Mouse (Mus musculus) midbrain, embryonic 16.5 days (tissue): ENCODE data around the gene Camta2. TPM values are rescaled to one million over a fixed set of nuclear protein-coding genes. Genes with fewer than 3 reads are reported as not detected.

ENCODE experiments used
- ATAC-seq: fragments of 200-750 bp; cut with Nextera tagmentation; 2 replicates; pipeline ENCODE4 v1.8.0; 2017; ENCODE audit warnings: moderate TSS enrichment
- H3K27ac ChIP-seq: fragments of 300-500 bp; sonication (generic); 2 replicates; pipeline ENCODE4 v1.5.1; 2014; ENCODE audit warnings: mild to moderate bottlenecking, low read length, mixed read lengths
- H3K27me3 ChIP-seq: fragments of 300-500 bp; sonication (generic); 2 replicates; pipeline ENCODE4 v1.6.1; 2014; ENCODE audit warnings: low read depth, low read length, mixed read lengths; ENCODE audit not compliant: control insufficient read depth, insufficient read depth
- H3K36me3 ChIP-seq: fragments of 300-500 bp; sonication (generic); 2 replicates; pipeline ENCODE4 v1.6.1; 2014; ENCODE audit warnings: mild to moderate bottlenecking, low read length, moderate library complexity, mixed read lengths; ENCODE audit not compliant: control insufficient read depth, insufficient read depth
- H3K4me1 ChIP-seq: fragments of 300-500 bp; sonication (generic); 2 replicates; pipeline ENCODE4 v1.6.1; 2014; ENCODE audit warnings: mild to moderate bottlenecking, low read length, mixed read lengths; ENCODE audit not compliant: control insufficient read depth, insufficient read depth
- H3K4me2 ChIP-seq: fragments of 300-500 bp; sonication (generic); 2 replicates; pipeline ENCODE4 v1.6.1; 2014; ENCODE audit warnings: mild to moderate bottlenecking, low read length, mixed read lengths
- H3K4me3 ChIP-seq: fragments of 300-500 bp; sonication (generic); 2 replicates; pipeline ENCODE4 v1.5.1; 2014; ENCODE audit warnings: low read depth, mild to moderate bottlenecking, low read length, moderate library complexity, mixed read lengths
- H3K9ac ChIP-seq: fragments of 300-500 bp; sonication (generic); 2 replicates; pipeline ENCODE4 v1.6.1; 2014; ENCODE audit warnings: low read depth, low read length, mixed read lengths
- H3K9me3 ChIP-seq: fragments of 300-500 bp; sonication (generic); replicated peaks from 2 replicates; pipeline ENCODE4 v1.6.1; 2014; ENCODE audit warnings: mild to moderate bottlenecking, low read length, mixed read lengths; ENCODE audit not compliant: control insufficient read depth, poor library complexity, severe bottlenecking
- WGBS: fragments of 180-500 bp; shearing (Covaris S2); extraction: QIAGEN DNeasy Blood & Tissue Kit; methylation state at CpG from one replicate; pipeline ENCODE4 v1.1.7; 2014; 5-methylcytosine and 5-hydroxymethylcytosine counted together
- polyA plus RNA-seq: library from polyadenylated mRNA; unstranded; fragments of >200 nt; fragmentation: Nextera tagmentation; extraction: Ambion mirVana; gene quantifications from 2 replicates; pipeline ENCODE4 v1.2.1, GENCODE M21; 2015

Camta2 gene
- polyA plus RNA-seq, 1 experiment from 2014 or later = 22.4 TPM

GRCm38 (mm10) chr11:70699722-70700556, 12.0 kb upstream of the Camta2 start, which contains the start of the genes Inca1 and Kif1c:
Gene Inca1, minus strand, starts transcription at chr11:70700155.
Gene Kif1c, plus strand, starts transcription at chr11:70700548.
- Histone ChIP-seq H3K4me3 (peak within 1 kb of the TSS; percentile 76), H3K27me3 (no peaks in the 10 kb centered on the region), H3K9me3 (no peaks in the 10 kb centered on the region), H3K9ac (peak within 1 kb of the TSS; percentile 81), H3K27ac (peak within 1 kb of the TSS; percentile 92), H3K4me1 (peaks cover 20% of the 10 kb centered on the region), H3K4me2 (peak within 1 kb of the TSS; percentile 77), H3K36me3 (peaks cover 8% of the 10 kb centered on the region)
- 1% methylated on average over 57 of the region's 69 CpGs for WGBS
- peak; percentile 94 for ATAC-seq

- no peak for ATAC-seq
- no peaks in the 10 kb centered on the region for H3K27me3 ChIP-seq
- no peak overlapping the region for H3K4me3 ChIP-seq
- no peak overlapping the region for H3K9ac ChIP-seq
- WGBS = 78% methylated on average over 2 of the region's 2 CpGs
- H3K9me3 ChIP-seq = no peaks in the 10 kb centered on the region
- peaks cover 4% of the 10 kb centered on the region; the same call in 1 of the 2 replicates for H3K36me3 ChIP-seq
- H3K4me2 ChIP-seq = no peak overlapping the region
- peaks cover 20% of the 10 kb centered on the region for H3K4me1 ChIP-seq
- no peak overlapping the region for H3K27ac ChIP-seq
These were observed 11.1 kb upstream of the Camta2 start for GRCm38 (mm10) chr11:70699051-70699450.

- H3K4me2 ChIP-seq = no peak overlapping the region
- ATAC-seq = no peak
- no peaks in the 10 kb centered on the region for H3K9me3 ChIP-seq
- no peak overlapping the region for H3K27ac ChIP-seq
- WGBS = 78% methylated on average over 3 of the region's 3 CpGs
- H3K27me3 ChIP-seq = no peaks in the 10 kb centered on the region
- peaks cover 16% of the 10 kb centered on the region for H3K4me1 ChIP-seq
- H3K36me3 ChIP-seq = no peaks in the 10 kb centered on the region
- no peak overlapping the region for H3K4me3 ChIP-seq
- H3K9ac ChIP-seq = no peak overlapping the region
These were observed 9.5 kb upstream of the Camta2 start for GRCm38 (mm10) chr11:70697376-70697775.

- no peak for ATAC-seq
- Histone ChIP-seq H3K4me2 (no peak overlapping the region), H3K36me3 (no peaks in the 10 kb centered on the region), H3K27ac (no peak overlapping the region), H3K4me3 (no peak overlapping the region), H3K27me3 (no peaks in the 10 kb centered on the region), H3K9me3 (no peaks in the 10 kb centered on the region), H3K4me1 (peaks cover 7% of the 10 kb centered on the region; the same call in 1 of the 2 replicates), H3K9ac (no peak overlapping the region)
- 63% methylated on average over 3 of the region's 3 CpGs for WGBS
These were observed 5.6 kb upstream of the Camta2 start for GRCm38 (mm10) chr11:70693504-70693903.

GRCm38 (mm10) chr11:70689578-70689977, 1.7 kb upstream of the Camta2 start:
- 46% methylated on average over 4 of the region's 4 CpGs for WGBS
- peaks cover 22% of the 10 kb centered on the region for H3K4me1 ChIP-seq
- no peak overlapping the region for H3K9ac ChIP-seq
- H3K27ac ChIP-seq = no peak overlapping the region
- no peaks in the 10 kb centered on the region for H3K9me3 ChIP-seq
- no peaks in the 10 kb centered on the region for H3K27me3 ChIP-seq
- no peak overlapping the region for H3K4me2 ChIP-seq
- H3K4me3 ChIP-seq = no peak overlapping the region
- ATAC-seq = no peak
- H3K36me3 ChIP-seq = peaks cover 2% of the 10 kb centered on the region; the same call in 1 of the 2 replicates

- H3K27me3 ChIP-seq = no peaks in the 10 kb centered on the region
- peak overlapping the region; percentile 85 for H3K27ac ChIP-seq
- peak overlapping the region; percentile 82 for H3K4me3 ChIP-seq
- 10% methylated on average over 8 of the region's 8 CpGs for WGBS
- peak overlapping the region; percentile 94 for H3K9ac ChIP-seq
- peak overlapping the region; percentile 90 for H3K4me2 ChIP-seq
- H3K9me3 ChIP-seq = no peaks in the 10 kb centered on the region
- peaks cover 7% of the 10 kb centered on the region; the same call in 1 of the 2 replicates for H3K36me3 ChIP-seq
- peaks cover 22% of the 10 kb centered on the region for H3K4me1 ChIP-seq
- ATAC-seq = no peak
These were observed 467 bp upstream of the Camta2 start for GRCm38 (mm10) chr11:70688372-70688771.

- Histone ChIP-seq H3K9me3 (no peaks in the 10 kb centered on the region), H3K4me2 (peak overlapping the region; percentile 90), H3K4me1 (peaks cover 28% of the 10 kb centered on the region), H3K27ac (peak overlapping the region; percentile 85), H3K27me3 (no peaks in the 10 kb centered on the region), H3K36me3 (peaks cover 7% of the 10 kb centered on the region; the same call in 1 of the 2 replicates), H3K9ac (peak overlapping the region; percentile 94), H3K4me3 (peak overlapping the region; percentile 82)
- WGBS = 6% methylated on average over 16 of the region's 16 CpGs
- ATAC-seq = peak; percentile 63
These were observed 871 bp downstream of the Camta2 start for GRCm38 (mm10) chr11:70686901-70687566.

GRCm38 (mm10) chr11:70683640-70684039, 4.3 kb downstream of the Camta2 start:
- WGBS = 96% methylated on average over 5 of the region's 5 CpGs
- peaks cover 16% of the 10 kb centered on the region for H3K36me3 ChIP-seq

More at GRCm38 (mm10) chr11:70683640-70684039, 4.3 kb downstream of the Camta2 start:
- no peak for ATAC-seq
- no peak overlapping the region for H3K4me2 ChIP-seq
- H3K9me3 ChIP-seq = no peaks in the 10 kb centered on the region
- no peak overlapping the region for H3K27ac ChIP-seq
- no peaks in the 10 kb centered on the region for H3K27me3 ChIP-seq
- no peak overlapping the region for H3K9ac ChIP-seq
- H3K4me1 ChIP-seq = peaks cover 24% of the 10 kb centered on the region
- H3K4me3 ChIP-seq = no peak overlapping the region
